Mouse (Mus musculus): ENCODE results near the gene Megf11. TPM values are rescaled to one million over a fixed set of nuclear protein-coding genes. Genes with fewer than 3 reads are reported as not detected.

The Megf11 gene
- total and polyA plus RNA-seq, 3 experiments, result 0.33 to 2.0 (median 1.6) TPM

GRCm38 (mm10) chr9:64605077-64605714 is 219.8 kb downstream of the Megf11 start:
- no peak for TF ChIP-seq POLR2A (IDR thresholded peaks at IDR 0.05; ENCODE audit: insufficient read depth, low read depth, low read length)
- TF ChIP-seq CTCF (IDR thresholded peaks at IDR 0.05), result no peak
- no peak for TF ChIP-seq EP300 (IDR thresholded peaks at IDR 0.05; ENCODE audit: insufficient read depth, low read depth, low read length)
- no peaks in the 10 kb centered on the region for H3K79me2 ChIP-seq (replicated peaks; ENCODE audit: control insufficient read depth, insufficient read depth, low read length)
- H3K27me3 ChIP-seq (ENCODE audit: control insufficient read depth, insufficient read depth, low read length), result no peaks in the 10 kb centered on the region
- no peak overlapping the region for H3K27ac ChIP-seq
- no peak overlapping the region for H3K9ac ChIP-seq (ENCODE audit: low read depth, low read length)
- 82% methylated on average over 14 of the region's 14 CpGs for WGBS
- no peak overlapping the region for H3K4me3 ChIP-seq
- no peak for DNase-seq
- intact Hi-C loops (cut with DNase I), result no loop called here
- peaks cover 4% of the 10 kb centered on the region for H3K4me1 ChIP-seq (ENCODE audit: control insufficient read depth, insufficient read depth, low read length)
- no peaks in the 10 kb centered on the region for H3K36me3 ChIP-seq (ENCODE audit: control insufficient read depth, insufficient read depth, low read length)

GRCm38 (mm10) chr9:64605735-64606349 is 220.4 kb downstream of the Megf11 start:
- Histone ChIP-seq H3K36me3 (ENCODE audit: control insufficient read depth, insufficient read depth, low read length) (no peaks in the 10 kb centered on the region), H3K4me3 (no peak overlapping the region), H3K9ac (ENCODE audit: low read depth, low read length) (no peak overlapping the region), H3K4me1 (ENCODE audit: control insufficient read depth, insufficient read depth, low read length) (no peaks in the 10 kb centered on the region), H3K27me3 (ENCODE audit: control insufficient read depth, insufficient read depth, low read length) (no peaks in the 10 kb centered on the region), H3K27ac (no peak overlapping the region), H3K79me2 (replicated peaks; ENCODE audit: control insufficient read depth, insufficient read depth, low read length) (no peaks in the 10 kb centered on the region)
- TF ChIP-seq CTCF (IDR thresholded peaks at IDR 0.05) (no peak), EP300 (IDR thresholded peaks at IDR 0.05; ENCODE audit: insufficient read depth, low read depth, low read length) (no peak), POLR2A (IDR thresholded peaks at IDR 0.05; ENCODE audit: insufficient read depth, low read depth, low read length) (no peak)
- intact Hi-C loops (cut with DNase I), result no loop called here
- DNase-seq, result no peak
- WGBS, result 57% methylated on average over 13 of the region's 13 CpGs

GRCm38 (mm10) chr9:64607049-64607448 is 221.6 kb downstream of the Megf11 start:
- Histone ChIP-seq H3K27me3 (ENCODE audit: control insufficient read depth, insufficient read depth, low read length) (no peaks in the 10 kb centered on the region), H3K27ac (no peak overlapping the region), H3K9ac (ENCODE audit: low read depth, low read length) (no peak overlapping the region), H3K4me1 (ENCODE audit: control insufficient read depth, insufficient read depth, low read length) (no peaks in the 10 kb centered on the region), H3K79me2 (replicated peaks; ENCODE audit: control insufficient read depth, insufficient read depth, low read length) (no peaks in the 10 kb centered on the region), H3K4me3 (no peak overlapping the region), H3K36me3 (ENCODE audit: control insufficient read depth, insufficient read depth, low read length) (no peaks in the 10 kb centered on the region)
- TF ChIP-seq POLR2A (IDR thresholded peaks at IDR 0.05; ENCODE audit: insufficient read depth, low read depth, low read length), result no peak
- TF ChIP-seq CTCF (IDR thresholded peaks at IDR 0.05), result no peak
- no peak for TF ChIP-seq EP300 (IDR thresholded peaks at IDR 0.05; ENCODE audit: insufficient read depth, low read depth, low read length)
- 92% methylated on average over 1 of the region's 1 CpGs for WGBS
- intact Hi-C loops (cut with DNase I), result no loop called here
- DNase-seq, result peak in 1 of 2 experiments; percentile 17

- TF ChIP-seq EP300 (IDR thresholded peaks at IDR 0.05; ENCODE audit: insufficient read depth, low read depth, low read length), result no peak
- TF ChIP-seq POLR2A (IDR thresholded peaks at IDR 0.05; ENCODE audit: insufficient read depth, low read depth, low read length), result no peak
- no peak for TF ChIP-seq CTCF (IDR thresholded peaks at IDR 0.05)
- no peak for DNase-seq
- no peak overlapping the region for H3K27ac ChIP-seq
- no peaks in the 10 kb centered on the region for H3K79me2 ChIP-seq (replicated peaks; ENCODE audit: control insufficient read depth, insufficient read depth, low read length)
- H3K4me1 ChIP-seq (ENCODE audit: control insufficient read depth, insufficient read depth, low read length), result no peaks in the 10 kb centered on the region
- no peaks in the 10 kb centered on the region for H3K27me3 ChIP-seq (ENCODE audit: control insufficient read depth, insufficient read depth, low read length)
- intact Hi-C loops (cut with DNase I), result no loop called here
- WGBS, result 43% methylated on average over 3 of the region's 3 CpGs
- no peak overlapping the region for H3K9ac ChIP-seq (ENCODE audit: low read depth, low read length)
- no peak overlapping the region for H3K4me3 ChIP-seq
- H3K36me3 ChIP-seq (ENCODE audit: control insufficient read depth, insufficient read depth, low read length), result no peaks in the 10 kb centered on the region
Measured at GRCm38 (mm10) chr9:64609546-64609945, 224.1 kb downstream of the Megf11 start.

GRCm38 (mm10) chr9:64612121-64612983 is 226.9 kb downstream of the Megf11 start:
- Histone ChIP-seq H3K36me3 (ENCODE audit: control insufficient read depth, insufficient read depth, low read length) (no peaks in the 10 kb centered on the region), H3K4me1 (ENCODE audit: control insufficient read depth, insufficient read depth, low read length) (no peaks in the 10 kb centered on the region), H3K4me3 (no peak overlapping the region), H3K79me2 (replicated peaks; ENCODE audit: control insufficient read depth, insufficient read depth, low read length) (no peaks in the 10 kb centered on the region), H3K9ac (ENCODE audit: low read depth, low read length) (no peak overlapping the region), H3K27ac (no peak overlapping the region), H3K27me3 (ENCODE audit: control insufficient read depth, insufficient read depth, low read length) (no peaks in the 10 kb centered on the region)
- TF ChIP-seq CTCF (IDR thresholded peaks at IDR 0.05) (no peak), POLR2A (IDR thresholded peaks at IDR 0.05; ENCODE audit: insufficient read depth, low read depth, low read length) (no peak), EP300 (IDR thresholded peaks at IDR 0.05; ENCODE audit: insufficient read depth, low read depth, low read length) (no peak)
- DNase-seq, result no peak
- intact Hi-C loops (cut with DNase I), result no loop called here
- WGBS, result 17% methylated on average over 7 of the region's 7 CpGs
